Mouse (Mus musculus) heart, embryonic 10.5 days (tissue): ENCODE data around the gene Padi6. TPM values are rescaled to one million over a fixed set of nuclear protein-coding genes. Genes with fewer than 3 reads are reported as not detected.

Experiments
- DNase-seq: peaks from one replicate; pipeline ENCODE4 v3.0.0-alpha.2; 2017; ENCODE audit warnings: low spot score
- H3K27ac ChIP-seq: fragments of 300-500 bp; sonication (generic); 2 replicates; pipeline ENCODE4 v1.5.1; 2016; ENCODE audit warnings: mild to moderate bottlenecking
- H3K27me3 ChIP-seq: fragments of 300-500 bp; sonication (generic); 2 replicates; pipeline ENCODE4 v1.6.1; 2016; ENCODE audit warnings: mild to moderate bottlenecking; ENCODE audit not compliant: poor library complexity, insufficient read depth, severe bottlenecking
- H3K36me3 ChIP-seq: fragments of 300-500 bp; sonication (generic); 2 replicates; pipeline ENCODE4 v1.6.1; 2016; ENCODE audit warnings: mild to moderate bottlenecking, moderate library complexity
- H3K4me1 ChIP-seq: fragments of 300-500 bp; sonication (generic); 2 replicates; pipeline ENCODE4 v1.6.1; 2016; ENCODE audit warnings: mild to moderate bottlenecking
- H3K4me3 ChIP-seq: fragments of 300-500 bp; sonication (generic); 2 replicates; pipeline ENCODE4 v1.5.1; 2016; ENCODE audit warnings: mild to moderate bottlenecking, moderate library complexity
- H3K9me3 ChIP-seq: fragments of 300-500 bp; sonication (generic); 2 replicates; pipeline ENCODE4 v1.6.1; 2016; ENCODE audit warnings: mild to moderate bottlenecking, moderate library complexity
- WGBS: fragments of 180-500 bp; shearing (Covaris S2); methylation state at CpG from one replicate; pipeline ENCODE4 v1.1.7; 2016; 5-methylcytosine and 5-hydroxymethylcytosine counted together
- polyA plus RNA-seq: library from polyadenylated mRNA; unstranded; fragments of >200 nt; fragmentation: Nextera tagmentation; extraction: Ambion mirVana; gene quantifications from 2 replicates; pipeline ENCODE4 v1.2.1, GENCODE M21; 2016

The Padi6 gene
- polyA plus RNA-seq, 1 experiment from 2014 or later, result not detected

DNA sequence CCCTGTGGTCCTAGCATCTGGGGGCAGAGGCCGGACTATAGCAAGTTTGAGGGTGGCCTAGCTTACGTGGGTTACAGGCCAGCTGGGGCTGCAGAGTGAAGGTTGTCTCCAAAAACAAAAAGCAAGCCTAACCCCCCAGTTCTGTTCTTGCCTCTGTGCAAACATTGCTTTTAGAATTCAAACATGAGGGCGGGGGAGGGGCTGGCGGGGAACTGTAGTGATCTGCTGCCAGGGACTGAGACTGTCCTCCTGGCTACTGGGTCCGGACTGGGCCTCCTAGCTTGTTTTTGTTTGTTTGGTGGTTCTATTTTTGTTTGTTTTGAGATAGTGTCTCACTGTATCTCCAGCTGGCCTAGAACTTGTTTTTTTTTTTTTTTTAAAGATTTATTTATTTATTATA is 27.9 kb downstream of the Padi6 start:
- Histone ChIP-seq H3K36me3 (peaks cover 97% of the 10 kb centered on the region), H3K4me3 (no peak overlapping the region), H3K27ac (no peak overlapping the region), H3K4me1 (peaks cover 32% of the 10 kb centered on the region), H3K27me3 (no peaks in the 10 kb centered on the region), H3K9me3 (no peaks in the 10 kb centered on the region)
- no peak for DNase-seq
- WGBS, result 89% methylated on average over 5 of the region's 5 CpGs

DNA sequence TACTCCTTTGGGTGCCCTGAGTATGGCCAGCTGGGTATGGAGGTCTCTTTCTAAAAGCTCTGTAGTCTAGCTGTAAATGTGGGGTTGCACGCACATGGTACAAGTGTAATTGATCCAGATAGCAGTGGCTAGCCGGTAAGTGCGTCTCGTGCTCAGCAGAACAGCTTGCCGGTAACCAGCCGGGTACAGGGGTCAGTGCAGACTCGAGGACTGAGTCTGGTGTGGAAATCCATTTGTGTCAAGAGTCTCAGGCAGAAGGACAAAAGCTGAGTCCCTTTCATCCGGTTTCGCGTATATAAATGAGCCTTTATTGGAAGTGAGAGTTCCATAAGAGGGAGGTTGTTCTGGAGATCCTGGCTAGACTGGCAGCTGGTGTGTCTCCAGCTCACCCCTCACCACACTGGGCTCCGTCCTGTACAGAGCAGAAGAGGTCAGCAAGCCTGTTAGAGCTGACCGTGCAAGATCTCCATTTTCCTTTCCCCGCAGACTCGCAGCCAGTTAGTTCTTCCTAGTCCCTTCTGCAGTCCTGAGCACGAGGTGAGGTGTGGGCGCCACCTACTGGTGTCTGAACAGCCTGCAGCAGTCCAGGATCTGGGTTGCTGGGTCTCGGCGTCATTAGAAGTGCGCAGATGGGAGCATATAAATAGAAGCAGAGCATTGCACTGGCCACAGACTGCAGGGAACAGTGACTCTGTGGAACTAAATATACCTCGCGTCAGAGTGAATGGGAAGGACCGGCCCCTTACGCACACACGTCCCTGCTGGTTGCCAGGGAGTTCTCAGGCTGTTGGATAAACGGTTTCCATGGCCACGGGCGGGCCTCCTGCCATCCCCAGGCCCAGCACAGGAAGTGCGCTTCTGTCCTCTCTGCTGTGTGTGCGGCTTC is 28.7 kb downstream of the Padi6 start:
- H3K9me3 ChIP-seq, result no peaks in the 10 kb centered on the region
- no peaks in the 10 kb centered on the region for H3K27me3 ChIP-seq
- H3K4me1 ChIP-seq, result peaks cover 35% of the 10 kb centered on the region
- H3K27ac ChIP-seq, result peak overlapping the region; percentile 17; the same call in 1 of the 2 replicates
- DNase-seq, result peak; percentile 96
- peaks cover 97% of the 10 kb centered on the region for H3K36me3 ChIP-seq
- no peak overlapping the region for H3K4me3 ChIP-seq
- WGBS, result 47% methylated on average over 29 of the region's 29 CpGs

DNA sequence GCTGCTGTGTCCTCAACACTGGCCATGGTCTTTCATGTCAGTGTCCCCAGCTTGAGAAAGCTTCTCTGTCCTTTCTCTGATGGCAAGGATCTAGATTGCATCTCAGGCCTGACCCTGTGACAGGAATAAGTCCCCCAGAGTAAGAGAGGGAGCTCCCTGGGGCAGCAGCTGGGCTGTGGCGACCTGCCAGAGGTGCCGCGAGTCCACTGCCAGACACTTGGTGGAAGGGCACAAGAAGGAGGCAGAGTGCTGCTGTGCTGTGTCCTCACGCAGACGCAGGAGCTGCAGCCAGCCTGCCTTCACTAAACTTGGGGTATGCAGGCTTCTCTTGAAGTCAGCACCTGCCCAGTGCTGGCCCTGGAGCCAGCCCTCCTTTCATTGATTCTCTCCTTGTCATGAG is 31.1 kb downstream of the Padi6 start:
- Histone ChIP-seq H3K4me1 (peaks cover 55% of the 10 kb centered on the region), H3K27ac (no peak overlapping the region), H3K27me3 (no peaks in the 10 kb centered on the region), H3K9me3 (no peaks in the 10 kb centered on the region), H3K36me3 (peaks cover 97% of the 10 kb centered on the region), H3K4me3 (no peak overlapping the region)
- WGBS, result 96% methylated on average over 5 of the region's 5 CpGs
- no peak for DNase-seq

DNA sequence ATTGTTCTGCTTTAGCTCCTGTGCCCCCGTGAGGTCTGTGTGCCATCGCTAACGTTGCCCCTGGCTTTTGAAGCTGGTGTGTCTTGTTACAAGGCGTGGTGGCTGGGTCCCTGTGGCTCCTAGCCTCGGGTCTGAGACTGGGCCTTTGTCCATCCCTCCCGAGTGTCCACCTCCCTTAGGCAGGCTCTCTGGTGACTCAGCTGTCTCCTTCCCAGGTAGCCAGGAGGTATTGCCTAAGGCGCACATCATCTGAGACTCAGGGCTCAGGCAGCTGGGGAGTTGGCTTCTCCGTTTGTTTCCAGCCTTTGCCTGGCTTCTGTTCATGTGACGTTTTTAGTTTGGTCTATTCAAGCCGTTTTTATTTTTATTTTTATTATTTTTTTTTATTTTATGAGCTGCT is 31.7 kb downstream of the Padi6 start:
- Histone ChIP-seq H3K27ac (no peak overlapping the region), H3K9me3 (no peaks in the 10 kb centered on the region), H3K36me3 (peaks cover 97% of the 10 kb centered on the region), H3K4me3 (no peak overlapping the region), H3K27me3 (no peaks in the 10 kb centered on the region), H3K4me1 (peaks cover 55% of the 10 kb centered on the region)
- WGBS, result 85% methylated on average over 10 of the region's 10 CpGs
- DNase-seq, result no peak

DNA sequence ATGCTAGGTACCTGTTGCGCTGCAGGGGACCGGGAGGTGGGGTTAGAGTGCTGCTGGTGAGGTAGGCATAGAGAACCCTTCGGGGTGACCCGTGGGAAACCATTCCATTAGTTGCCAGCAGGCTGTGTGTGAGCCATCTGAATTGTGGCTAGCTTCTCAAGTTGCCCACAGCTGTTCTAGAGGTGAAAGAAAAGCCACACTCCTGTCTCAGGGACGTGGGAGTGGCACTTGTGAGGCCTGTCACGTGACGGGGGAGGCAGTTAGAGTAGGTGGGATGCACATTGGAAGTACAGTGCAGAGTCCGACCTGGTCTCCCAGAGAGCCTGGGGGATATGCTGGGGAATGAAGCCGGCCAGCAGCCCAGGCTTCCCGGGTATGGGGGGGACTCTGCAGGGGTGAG is 32.8 kb downstream of the Padi6 start:
- no peak for DNase-seq
- Histone ChIP-seq H3K27ac (no peak overlapping the region), H3K36me3 (peaks cover 98% of the 10 kb centered on the region), H3K9me3 (no peaks in the 10 kb centered on the region), H3K4me3 (no peak overlapping the region), H3K27me3 (no peaks in the 10 kb centered on the region), H3K4me1 (peaks cover 65% of the 10 kb centered on the region)
- WGBS, result 86% methylated on average over 10 of the region's 10 CpGs

DNA sequence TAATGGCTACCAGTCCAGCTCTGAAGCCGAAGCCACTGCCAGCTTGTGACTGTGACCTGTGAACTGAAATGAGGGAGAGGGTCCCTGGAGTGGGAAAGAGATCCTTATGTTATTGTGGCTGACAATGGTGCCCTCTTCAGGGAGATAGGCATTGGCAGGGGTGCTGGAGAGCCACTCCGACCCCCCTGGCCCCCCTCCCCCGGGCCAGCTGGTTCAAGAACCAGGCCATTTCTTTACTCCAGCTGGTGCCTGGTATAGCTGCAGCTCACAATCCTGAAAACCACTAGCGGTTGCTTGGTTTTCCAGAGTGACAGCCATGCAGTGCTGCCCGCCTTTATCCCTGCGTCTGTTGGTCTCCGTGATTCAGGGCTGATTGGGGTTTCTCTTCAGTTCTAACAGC is 33.3 kb downstream of the Padi6 start:
- no peak overlapping the region for H3K4me3 ChIP-seq
- no peaks in the 10 kb centered on the region for H3K27me3 ChIP-seq
- DNase-seq, result no peak
- WGBS, result 92% methylated on average over 7 of the region's 7 CpGs
- H3K36me3 ChIP-seq, result peaks cover 95% of the 10 kb centered on the region
- peaks cover 65% of the 10 kb centered on the region for H3K4me1 ChIP-seq
- H3K9me3 ChIP-seq, result no peaks in the 10 kb centered on the region
- no peak overlapping the region; the same call in 1 of the 2 replicates for H3K27ac ChIP-seq

DNA sequence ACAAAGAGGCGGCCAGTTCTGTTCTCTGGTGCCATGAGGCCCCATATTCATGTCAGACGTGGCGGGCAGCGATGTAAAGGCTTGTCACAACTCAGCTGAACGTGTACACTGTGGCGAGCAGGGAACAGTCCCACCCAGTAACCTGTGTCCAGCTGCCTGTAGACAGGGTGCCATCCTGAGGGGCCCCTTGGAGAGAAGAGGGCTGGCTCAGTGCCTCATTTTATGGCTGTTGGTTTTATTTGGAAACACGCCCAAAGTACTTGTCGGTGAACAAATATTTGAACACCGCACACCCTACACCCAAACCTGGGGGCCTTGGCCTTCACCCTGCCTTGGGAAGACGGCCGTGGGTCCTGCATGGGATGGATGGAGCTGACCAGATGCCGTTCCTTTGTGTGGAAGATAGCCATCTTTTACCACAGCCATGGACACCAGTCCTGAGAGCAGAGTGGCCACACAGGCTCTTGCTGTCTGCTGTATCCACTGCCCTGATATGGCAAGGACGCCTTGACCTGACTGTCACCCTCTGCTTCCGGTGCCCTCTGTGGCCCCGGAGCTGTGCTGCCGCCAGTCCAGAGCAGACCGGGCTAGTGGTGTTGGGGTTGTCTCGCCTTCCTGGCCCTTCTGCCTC is 34.0 kb downstream of the Padi6 start:
- H3K4me1 ChIP-seq, result peaks cover 67% of the 10 kb centered on the region
- peaks cover 90% of the 10 kb centered on the region for H3K36me3 ChIP-seq
- H3K9me3 ChIP-seq, result no peaks in the 10 kb centered on the region
- no peak for DNase-seq
- WGBS, result 88% methylated on average over 18 of the region's 18 CpGs
- H3K4me3 ChIP-seq, result no peak overlapping the region
- H3K27me3 ChIP-seq, result no peaks in the 10 kb centered on the region
- no peak overlapping the region; the same call in 1 of the 2 replicates for H3K27ac ChIP-seq

DNA sequence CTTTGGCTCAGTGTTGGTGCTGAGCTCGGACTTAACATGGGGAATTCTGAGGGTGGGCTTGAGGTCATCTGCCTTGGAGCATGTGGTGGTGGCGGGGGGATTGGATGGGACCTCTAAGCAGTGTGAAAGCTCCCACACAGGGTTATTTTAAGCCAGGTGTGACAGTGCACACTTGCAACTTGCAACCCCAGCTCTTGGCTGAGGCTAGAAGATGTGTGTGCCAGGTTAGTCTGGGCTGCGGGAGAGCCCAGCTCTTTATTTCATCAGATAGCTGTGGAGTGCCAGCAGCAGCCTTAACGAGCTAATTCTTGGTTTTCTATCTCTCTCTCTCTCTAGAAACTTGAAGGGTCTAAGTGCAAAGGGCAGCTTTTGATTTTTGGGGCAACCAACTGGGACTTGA is 34.8 kb downstream of the Padi6 start:
- no peak for DNase-seq
- no peak overlapping the region for H3K27ac ChIP-seq

DNA sequence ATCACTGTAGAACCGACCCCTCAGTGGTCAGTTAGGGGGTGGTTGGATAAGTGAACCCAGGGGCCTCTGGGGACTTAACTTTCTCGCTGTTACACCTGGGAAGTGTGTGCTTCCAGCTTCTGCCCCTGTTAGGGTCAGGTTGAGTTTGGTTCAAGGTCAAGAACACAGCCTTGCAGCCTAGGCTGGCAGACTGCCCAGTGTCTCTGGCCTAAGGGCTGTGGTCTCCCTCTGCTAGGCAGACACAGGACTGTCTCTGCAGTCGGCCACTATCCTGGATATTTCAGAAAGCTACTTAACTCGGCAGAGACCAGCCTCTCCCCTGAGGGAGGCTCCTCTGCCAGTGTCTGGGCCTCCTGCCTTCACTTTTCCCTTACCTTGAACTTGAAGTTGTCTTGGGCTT is 38.3 kb downstream of the Padi6 start:
- H3K4me3 ChIP-seq, result peak overlapping the region; percentile 96
- peaks cover 48% of the 10 kb centered on the region for H3K36me3 ChIP-seq
- no peaks in the 10 kb centered on the region for H3K9me3 ChIP-seq
- peaks cover 64% of the 10 kb centered on the region for H3K4me1 ChIP-seq
- no peak for DNase-seq
- peak overlapping the region; percentile 98 for H3K27ac ChIP-seq
- peaks cover 15% of the 10 kb centered on the region for H3K27me3 ChIP-seq
- WGBS, result 58% methylated on average over 4 of the region's 4 CpGs

More for the DNA sequence above, 34.8 kb downstream of the Padi6 start:
- Histone ChIP-seq H3K9me3 (no peaks in the 10 kb centered on the region), H3K4me1 (peaks cover 63% of the 10 kb centered on the region), H3K36me3 (peaks cover 82% of the 10 kb centered on the region), H3K27me3 (no peaks in the 10 kb centered on the region), H3K4me3 (no peak overlapping the region)
- WGBS, result 82% methylated on average over 4 of the region's 4 CpGs

DNA sequence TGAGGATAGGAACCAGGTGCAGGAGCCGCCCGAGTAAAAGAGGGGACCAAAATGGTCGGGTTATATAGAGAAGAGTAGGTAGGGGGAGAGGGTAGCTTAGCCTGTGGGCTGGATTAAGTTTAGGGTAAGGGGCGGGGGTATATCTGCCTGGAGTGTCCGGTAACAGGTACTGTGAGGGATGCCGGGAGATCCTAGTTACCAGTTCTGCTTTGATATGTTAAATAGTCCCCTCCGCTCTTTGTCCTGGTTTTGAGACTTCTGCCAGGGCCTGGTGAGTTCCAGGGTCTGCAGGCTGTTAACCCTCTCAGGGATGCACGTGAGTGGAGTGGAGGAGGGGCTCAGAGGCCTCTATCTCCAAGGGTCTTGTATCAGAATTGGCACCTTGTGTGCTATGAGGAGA is 38.8 kb downstream of the Padi6 start:
- Histone ChIP-seq H3K4me1 (peaks cover 61% of the 10 kb centered on the region), H3K27ac (peak overlapping the region; percentile 98), H3K9me3 (no peaks in the 10 kb centered on the region), H3K36me3 (peaks cover 42% of the 10 kb centered on the region), H3K27me3 (peaks cover 20% of the 10 kb centered on the region), H3K4me3 (peak overlapping the region; percentile 96)
- 30% methylated on average over 8 of the region's 8 CpGs for WGBS
- DNase-seq, result no peak

DNA sequence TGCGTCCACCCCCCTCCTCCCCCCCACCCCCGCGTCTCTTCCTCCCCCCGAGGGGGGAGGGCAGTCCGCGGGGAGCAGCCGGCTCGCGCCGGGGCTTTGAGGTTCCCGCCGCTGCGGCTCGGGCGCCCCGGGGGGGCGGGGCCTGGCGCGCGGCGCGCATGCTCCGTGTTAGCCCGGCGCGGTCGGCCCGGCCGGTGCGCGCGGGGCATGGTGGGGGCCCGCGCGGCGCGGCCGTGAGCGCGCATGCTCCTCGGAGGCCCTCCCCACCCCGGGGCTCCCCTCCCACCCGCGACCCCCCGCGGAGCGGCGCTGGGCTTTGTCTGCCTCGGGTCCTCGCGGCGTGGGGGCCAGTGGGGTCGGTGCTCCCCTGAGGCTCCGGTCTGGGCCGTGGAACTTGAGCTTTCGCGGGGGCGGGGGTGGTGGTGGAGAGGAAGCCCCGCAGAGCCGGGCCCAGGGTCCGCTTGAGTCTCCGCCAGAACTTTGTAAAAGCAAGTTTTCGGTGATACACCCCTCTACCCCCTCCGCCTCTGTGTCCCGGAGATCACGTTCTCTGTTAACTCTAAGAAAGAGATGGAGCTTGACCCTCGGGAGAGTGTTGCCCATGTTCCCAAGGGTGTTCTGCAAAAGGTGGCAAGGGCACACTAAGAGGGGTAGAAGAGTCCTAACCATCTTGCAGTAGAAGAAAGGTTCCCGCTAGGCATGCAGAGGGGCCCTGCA is 39.7 kb downstream of the Padi6 start:
- 4% methylated on average over 35 of the region's 68 CpGs for WGBS
- Histone ChIP-seq H3K36me3 (peaks cover 34% of the 10 kb centered on the region), H3K9me3 (no peaks in the 10 kb centered on the region), H3K27me3 (peaks cover 25% of the 10 kb centered on the region), H3K27ac (peak overlapping the region; percentile 98), H3K4me1 (peaks cover 52% of the 10 kb centered on the region), H3K4me3 (peak overlapping the region; percentile 96)
- DNase-seq, result peak; percentile 85

DNA sequence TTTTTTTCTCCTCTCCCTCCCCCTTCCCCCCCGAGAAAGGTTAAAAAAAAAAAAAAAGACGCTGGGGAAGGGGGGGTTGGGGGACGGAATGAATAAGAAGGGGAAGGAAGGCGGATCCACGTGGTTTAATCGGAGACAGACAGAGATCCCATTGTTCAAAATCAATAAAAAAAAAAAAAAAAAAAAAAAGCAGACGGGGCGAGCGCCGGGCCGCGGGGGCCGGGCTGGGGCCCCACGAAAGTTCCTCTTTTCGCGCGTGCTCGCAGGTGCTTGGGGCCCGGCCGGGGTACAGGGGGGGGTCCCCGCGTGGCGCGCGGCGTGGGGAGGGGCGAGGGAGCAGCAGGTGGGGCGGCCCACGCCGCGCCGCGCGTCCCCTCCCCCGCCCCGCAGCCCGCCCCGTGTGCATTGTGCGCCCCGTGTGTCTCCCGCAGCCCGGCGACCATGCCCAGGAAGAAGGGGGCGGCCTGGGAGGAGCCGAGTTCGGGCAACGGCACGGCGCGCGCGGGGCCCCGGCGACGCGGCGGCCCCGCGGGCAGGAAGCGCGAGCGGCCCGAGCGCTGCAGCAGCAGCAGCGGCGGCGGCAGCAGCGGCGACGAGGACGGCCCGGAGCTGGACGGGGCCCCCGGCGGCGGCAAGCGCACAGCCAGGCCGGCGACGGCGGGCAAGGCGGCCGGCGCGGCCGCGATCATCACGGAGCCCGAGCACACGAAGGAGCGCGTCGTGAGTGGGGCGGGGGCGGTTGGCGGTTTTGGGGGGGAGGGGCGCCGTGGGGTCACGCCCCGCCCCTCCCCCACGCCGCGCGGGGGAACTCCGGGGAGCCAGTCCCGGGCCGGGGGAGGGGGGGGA is 40.5 kb downstream of the Padi6 start:
- 6% methylated on average over 86 of the region's 107 CpGs for WGBS
- Histone ChIP-seq H3K27me3 (peaks cover 25% of the 10 kb centered on the region), H3K27ac (peak overlapping the region; percentile 98), H3K36me3 (peaks cover 26% of the 10 kb centered on the region), H3K4me1 (peaks cover 44% of the 10 kb centered on the region), H3K4me3 (peak overlapping the region; percentile 96), H3K9me3 (no peaks in the 10 kb centered on the region)
- no peak for DNase-seq
